In the genomic region with DNA sequence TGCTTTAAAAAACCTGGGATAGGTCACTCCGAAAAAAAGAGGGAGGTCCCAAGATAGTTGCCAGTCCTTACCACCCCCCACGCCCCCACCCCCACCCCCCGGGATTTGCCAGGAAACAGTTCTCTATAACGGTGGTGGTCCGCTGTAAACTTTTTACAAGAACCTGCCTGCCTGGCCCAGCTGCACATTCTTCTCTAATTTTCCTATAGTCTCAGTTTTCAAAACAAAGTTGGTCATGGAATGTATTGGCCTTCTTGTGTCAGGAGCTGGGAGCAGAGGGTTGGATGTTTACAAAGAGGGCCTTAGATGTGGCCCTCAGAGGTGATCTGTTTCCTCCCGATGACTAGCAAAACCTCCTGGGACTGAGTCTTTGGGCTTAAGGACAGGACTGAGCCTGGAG, we compare ENCODE assay signal across 31 mouse cellular contexts. TPM values are rescaled to one million over a fixed set of nuclear protein-coding genes. Genes with fewer than 3 reads are reported as not detected.
DNase-seq lines count a peak whose midpoint lies in the region; ATAC-seq lines count a peak whose summit lies in the region.
"Had no signal": no experiment of that assay in that cellular context is flagged by ENCODE, and none has a peak within 500 bp of the region (broad histone marks: within the 10 kb centered on the region; RNA-seq: fewer than 3 reads in every experiment).

No protein-coding gene starts in this region.

- H3K4me1 ChIP-seq in midbrain, embryonic 11.5 days (ENCODE audit: control insufficient read depth, insufficient read depth, low read length): no peaks in the 10 kb centered on the region
- no peaks in the 10 kb centered on the region for H3K4me1 ChIP-seq in midbrain, embryonic 13.5 days (replicated peaks)
- peaks cover 11% of the 10 kb centered on the region for H3K4me1 ChIP-seq in embryonic facial prominence, embryonic 14.5 days (ENCODE audit: control insufficient read depth, insufficient read depth, low read length)
- H3K4me1 ChIP-seq in limb, embryonic 13.5 days: peaks cover 39% of the 10 kb centered on the region
- H3K4me1 ChIP-seq: neural tube, embryonic 15.5 days; stomach, embryonic 15.5 days had no signal

- no peak overlapping the region for H3K27ac ChIP-seq in midbrain, embryonic 11.5 days (ENCODE audit: low read depth, low read length)
- no peak overlapping the region for H3K27ac ChIP-seq in midbrain, embryonic 13.5 days
- no peak overlapping the region for H3K27ac ChIP-seq in embryonic facial prominence, embryonic 14.5 days (replicated peaks; ENCODE audit: low read depth, low read length)
- peak overlapping the region; percentile 74; the same call in 1 of the 2 replicates for H3K27ac ChIP-seq in limb, embryonic 13.5 days
- H3K27ac ChIP-seq: forebrain, embryonic 10.5 days; layer of hippocampus, adult 2 months; liver, embryonic 13.5 days; neural tube, embryonic 15.5 days; stomach, embryonic 15.5 days had no signal

- WGBS in midbrain, embryonic 11.5 days: 73% methylated on average over 6 of the region's 6 CpGs
- WGBS in midbrain, embryonic 13.5 days: 77% methylated on average over 6 of the region's 6 CpGs
- WGBS in embryonic facial prominence, embryonic 14.5 days: 18% methylated on average over 6 of the region's 6 CpGs
- WGBS in limb, embryonic 13.5 days: 6% methylated on average over 6 of the region's 6 CpGs

- H3K36me3 ChIP-seq in midbrain, embryonic 11.5 days (ENCODE audit: control insufficient read depth, insufficient read depth, low read length): no peaks in the 10 kb centered on the region
- H3K36me3 ChIP-seq in midbrain, embryonic 13.5 days: no peaks in the 10 kb centered on the region
- no peaks in the 10 kb centered on the region for H3K36me3 ChIP-seq in embryonic facial prominence, embryonic 14.5 days (ENCODE audit: control insufficient read depth, insufficient read depth, low read length)
- H3K36me3 ChIP-seq in limb, embryonic 13.5 days: no peaks in the 10 kb centered on the region
- H3K36me3 ChIP-seq: forebrain, embryonic 10.5 days; G1E; liver, embryonic 13.5 days; neural tube, embryonic 15.5 days; stomach, embryonic 15.5 days had no signal

- DNase-seq in midbrain, embryonic 11.5 days (ENCODE audit: low spot score, missing footprints): peak; percentile 81
- DNase-seq in embryonic facial prominence, embryonic 14.5 days (ENCODE audit: low spot score): peak; percentile 65
- no peak for DNase-seq in thymus, postnatal 0 days (ENCODE audit: low spot score)
- DNase-seq in c-Kit-positive CD71-positive TER-119-positive erythroid progenitor cells, embryonic 14.5 days (ENCODE audit: low spot score): no peak
- no peak for DNase-seq in thymus, postnatal 4 days
- DNase-seq: adrenal gland, postnatal 14 days; cerebellum, adult 9-10 months; gastrocnemius, postnatal 14 days; heart, adult 11 months; kidney, adult 9 months; kidney, postnatal 25 days; layer of hippocampus, postnatal 36 days; liver, embryonic 13.5 days; lung, adult 2 months; lung, postnatal 36 days; right cerebral cortex, adult 18-20 months had no signal

- no peak overlapping the region for H3K4me3 ChIP-seq in midbrain, embryonic 11.5 days (ENCODE audit: low read depth, low read length)
- H3K4me3 ChIP-seq in midbrain, embryonic 13.5 days (replicated peaks): no peak overlapping the region
- H3K4me3 ChIP-seq in embryonic facial prominence, embryonic 14.5 days (ENCODE audit: low read depth, low read length): no peak overlapping the region
- H3K4me3 ChIP-seq in limb, embryonic 13.5 days: no peak overlapping the region
- H3K4me3 ChIP-seq: forebrain, embryonic 10.5 days had no signal

- H3K9ac ChIP-seq in midbrain, embryonic 11.5 days (ENCODE audit: low read length): no peak overlapping the region
- no peak overlapping the region for H3K9ac ChIP-seq in midbrain, embryonic 13.5 days (replicated peaks)
- no peak overlapping the region for H3K9ac ChIP-seq in embryonic facial prominence, embryonic 14.5 days (ENCODE audit: low read depth, low read length)
- H3K9ac ChIP-seq in limb, embryonic 13.5 days: no peak overlapping the region
- H3K9ac ChIP-seq: neural tube, embryonic 15.5 days; stomach, embryonic 15.5 days had no signal

- no peak for ATAC-seq in midbrain, embryonic 11.5 days (ENCODE audit: low FRiP score)
- no peak for ATAC-seq in midbrain, embryonic 13.5 days
- peak; percentile 12; the same call in 1 of the 2 replicates for ATAC-seq in embryonic facial prominence, embryonic 14.5 days (ENCODE audit: low read depth)
- peak; percentile 52; the same call in 1 of the 2 replicates for ATAC-seq in limb, embryonic 13.5 days (ENCODE audit: low FRiP score, low read depth)
- ATAC-seq: activated CD4-positive, CD25-positive, alpha-beta regulatory T cell, adult 4 months; hindbrain, embryonic 16.5 days; intestine, embryonic 16.5 days had no signal

- no peaks in the 10 kb centered on the region for H3K27me3 ChIP-seq in midbrain, embryonic 11.5 days (ENCODE audit: control insufficient read depth, insufficient read depth, low read length)
- no peaks in the 10 kb centered on the region for H3K27me3 ChIP-seq in midbrain, embryonic 13.5 days
- no peaks in the 10 kb centered on the region for H3K27me3 ChIP-seq in embryonic facial prominence, embryonic 14.5 days (replicated peaks; ENCODE audit: control insufficient read depth, insufficient read depth, low read length)
- H3K27me3 ChIP-seq in limb, embryonic 13.5 days: no peaks in the 10 kb centered on the region
- H3K27me3 ChIP-seq: CH12.LX; liver, embryonic 13.5 days; neural tube, embryonic 15.5 days; stomach, embryonic 15.5 days had no signal

- H3K9me3 ChIP-seq in midbrain, embryonic 11.5 days (ENCODE audit: control insufficient read depth, low read length): no peaks in the 10 kb centered on the region
- H3K9me3 ChIP-seq in midbrain, embryonic 13.5 days: no peaks in the 10 kb centered on the region
- no peaks in the 10 kb centered on the region for H3K9me3 ChIP-seq in embryonic facial prominence, embryonic 14.5 days (ENCODE audit: control insufficient read depth, low read length)
- H3K9me3 ChIP-seq in limb, embryonic 13.5 days: no peaks in the 10 kb centered on the region
- H3K9me3 ChIP-seq: forebrain, embryonic 10.5 days; liver, embryonic 13.5 days; megakaryocyte, embryonic 14.5 days; neural tube, embryonic 15.5 days; stomach, embryonic 15.5 days had no signal

- no peak overlapping the region for H3K4me2 ChIP-seq in midbrain, embryonic 11.5 days
- H3K4me2 ChIP-seq in midbrain, embryonic 13.5 days (replicated peaks): no peak overlapping the region
- no peak overlapping the region for H3K4me2 ChIP-seq in embryonic facial prominence, embryonic 14.5 days (ENCODE audit: low read depth, low read length)
- peak overlapping the region; percentile 37 for H3K4me2 ChIP-seq in limb, embryonic 13.5 days (replicated peaks)

RNA-seq across cellular contexts. Expression of a gene that starts 30.0 kb away (rescaled TPM):
- polyA plus RNA-seq in midbrain, embryonic 11.5 days (2014; fragmentation: Nextera tagmentation; extraction: Ambion mirVana): 0.18 TPM in 1 of 2 replicates, not detected in the other
- polyA plus RNA-seq in midbrain, embryonic 13.5 days (2015; fragmentation: Nextera tagmentation; extraction: Ambion mirVana): 0.09 TPM in 1 of 2 replicates, not detected in the other
- 2.1 and 2.4 TPM in 2 replicates for polyA plus RNA-seq in embryonic facial prominence, embryonic 14.5 days (2014; fragmentation: Nextera tagmentation; extraction: Ambion mirVana)
- 2.0 TPM in 2 replicates for polyA plus RNA-seq in limb, embryonic 13.5 days (2015; fragmentation: Nextera tagmentation; extraction: Ambion mirVana)
- 40.0 and 43.5 TPM in 2 replicates for polyA plus RNA-seq in thymus, postnatal 0 days (2015; fragmentation: Nextera tagmentation; extraction: Ambion mirVana)
- polyA plus RNA-seq: forebrain, embryonic 16.5 days; G1E; hindbrain, embryonic 16.5 days; midbrain, postnatal 0 days had no signal

RNA-seq across cellular contexts. Expression of a gene that starts 39.7 kb away (rescaled TPM):
- polyA plus RNA-seq in midbrain, embryonic 11.5 days (2014; fragmentation: Nextera tagmentation; extraction: Ambion mirVana): not detected in 2 replicates
- not detected in 2 replicates for polyA plus RNA-seq in midbrain, embryonic 13.5 days (2015; fragmentation: Nextera tagmentation; extraction: Ambion mirVana)
- 0.54 TPM in 1 of 2 replicates, not detected in the other for polyA plus RNA-seq in embryonic facial prominence, embryonic 14.5 days (2014; fragmentation: Nextera tagmentation; extraction: Ambion mirVana)
- not detected in 2 replicates for polyA plus RNA-seq in limb, embryonic 13.5 days (2015; fragmentation: Nextera tagmentation; extraction: Ambion mirVana)
- polyA plus RNA-seq in thymus, postnatal 0 days (2015; fragmentation: Nextera tagmentation; extraction: Ambion mirVana): 0.57 and 0.68 TPM in 2 replicates
- polyA plus RNA-seq: forebrain, embryonic 10.5 days; forebrain, embryonic 16.5 days; heart, embryonic 11.5 days; hindbrain, embryonic 16.5 days; intestine, embryonic 16.5 days; liver, embryonic 13.5 days; midbrain, postnatal 0 days; neural tube, embryonic 15.5 days; stomach, embryonic 15.5 days had no signal

Comparison
In these comparisons a context has a peak if more than half of its experiments do, and no peak if none do; other contexts are left out.
1. ATAC-seq: peak in embryonic facial prominence, embryonic 14.5 days (single experiment) and limb, embryonic 13.5 days (single experiment); none in midbrain, embryonic 11.5 days (single experiment) and midbrain, embryonic 13.5 days (single experiment).
2. DNase-seq: peak in midbrain, embryonic 11.5 days (single experiment) and embryonic facial prominence, embryonic 14.5 days (single experiment); none in thymus, postnatal 0 days (single experiment), c-Kit-positive CD71-positive TER-119-positive erythroid progenitor cells, embryonic 14.5 days (single experiment) and thymus, postnatal 4 days (single experiment).
3. RNA of a gene that starts 30.0 kb away (polyA plus RNA-seq): 40.0 to 43.5 TPM in thymus, postnatal 0 days; 2.1 to 2.4 TPM in embryonic facial prominence, embryonic 14.5 days, 2.0 TPM in limb, embryonic 13.5 days, 0.18 TPM in midbrain, embryonic 11.5 days and 0.09 TPM in midbrain, embryonic 13.5 days; every median in the first group is over 10 times any median in the second.